Mouse (Mus musculus) forebrain, embryonic 16.5 days (tissue): ENCODE measurements around the gene Cdhr3. TPM values are rescaled to one million over a fixed set of nuclear protein-coding genes. Genes with fewer than 3 reads are reported as not detected.
"Not testable (repeated sequence)": the region's sequence is repeated elsewhere in the genome, so short reads cannot be mapped to it uniquely, and the experiment has no call there.

Source experiments
- ATAC-seq: fragments of 200-750 bp; cut with Nextera tagmentation; 2 replicates; pipeline ENCODE4 v1.8.0; 2017; ENCODE audit warnings: mild to moderate bottlenecking, moderate library complexity
- H3K27ac ChIP-seq: fragments of 300-500 bp; sonication (generic); 2 replicates; pipeline ENCODE4 v1.5.1; 2014; ENCODE audit warnings: low read length, control low read depth
- H3K27me3 ChIP-seq: fragments of 300-500 bp; sonication (generic); replicated peaks from 2 replicates; pipeline ENCODE4 v1.6.1; 2014; ENCODE audit warnings: low read length; ENCODE audit not compliant: control insufficient read depth, insufficient read depth
- H3K36me3 ChIP-seq: fragments of 300-500 bp; sonication (generic); 2 replicates; pipeline ENCODE4 v1.6.1; 2014; ENCODE audit not compliant: control insufficient read depth, insufficient read depth
- H3K4me1 ChIP-seq: fragments of 300-500 bp; sonication (generic); replicated peaks from 2 replicates; pipeline ENCODE4 v1.6.1; 2014; ENCODE audit warnings: low read length; ENCODE audit not compliant: control insufficient read depth, insufficient read depth
- H3K4me2 ChIP-seq: fragments of 300-500 bp; sonication (generic); 2 replicates; pipeline ENCODE4 v1.6.1; 2014; ENCODE audit warnings: mild to moderate bottlenecking, low read length, control low read depth
- H3K4me3 ChIP-seq: fragments of 300-500 bp; sonication (generic); replicated peaks from 2 replicates; pipeline ENCODE4 v1.5.1; 2014; ENCODE audit warnings: mild to moderate bottlenecking, low read length, control low read depth
- H3K9ac ChIP-seq: fragments of 300-500 bp; sonication (generic); replicated peaks from 2 replicates; pipeline ENCODE4 v1.6.1; 2014; ENCODE audit warnings: low read depth, low read length, control low read depth
- H3K9me3 ChIP-seq: fragments of 300-500 bp; sonication (generic); 2 replicates; pipeline ENCODE4 v1.6.1; 2016; ENCODE audit warnings: low read length; ENCODE audit not compliant: control insufficient read depth
- WGBS: fragments of 180-500 bp; shearing (Covaris S2); extraction: QIAGEN DNeasy Blood & Tissue Kit; methylation state at CpG from one replicate; pipeline ENCODE4 v1.1.7; 2014; 5-methylcytosine and 5-hydroxymethylcytosine counted together
- polyA plus RNA-seq: library from polyadenylated mRNA; unstranded; fragments of >200 nt; fragmentation: Nextera tagmentation; extraction: Ambion mirVana; gene quantifications from 2 replicates; pipeline ENCODE4 v1.2.1, GENCODE M21; 2015

Cdhr3 gene
- polyA plus RNA-seq, 1 experiment from 2014 or later: 0.48 TPM

DNA sequence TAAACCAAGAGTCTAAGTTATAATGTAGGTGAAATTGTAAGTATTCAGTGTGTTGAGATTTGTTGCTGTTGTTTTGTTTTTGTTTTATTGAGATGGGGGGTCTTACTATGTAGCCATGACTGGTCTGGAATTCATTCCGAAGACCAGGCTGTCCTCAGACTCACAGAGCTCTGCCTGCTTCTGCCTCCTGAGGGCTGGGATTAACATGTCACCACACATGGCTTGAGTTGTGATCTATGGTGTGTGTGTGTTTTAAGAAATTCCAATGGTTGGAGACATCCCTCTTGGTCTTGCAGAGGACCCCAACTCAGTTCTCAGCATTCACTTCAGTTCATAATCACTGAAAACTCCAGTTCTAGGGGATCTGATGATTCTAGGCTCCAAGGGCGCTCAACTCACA is 85.5 kb downstream of the Cdhr3 start:
- no peaks in the 10 kb centered on the region for H3K36me3 ChIP-seq
- no peak for ATAC-seq
- H3K4me2 ChIP-seq: no peak overlapping the region
- H3K9me3 ChIP-seq: no peaks in the 10 kb centered on the region
- no peaks in the 10 kb centered on the region for H3K27me3 ChIP-seq
- H3K27ac ChIP-seq: no peak overlapping the region
- no peak overlapping the region for H3K9ac ChIP-seq
- 97% methylated on average over 2 of the region's 2 CpGs for WGBS
- no peaks in the 10 kb centered on the region for H3K4me1 ChIP-seq
- no peak overlapping the region for H3K4me3 ChIP-seq

DNA sequence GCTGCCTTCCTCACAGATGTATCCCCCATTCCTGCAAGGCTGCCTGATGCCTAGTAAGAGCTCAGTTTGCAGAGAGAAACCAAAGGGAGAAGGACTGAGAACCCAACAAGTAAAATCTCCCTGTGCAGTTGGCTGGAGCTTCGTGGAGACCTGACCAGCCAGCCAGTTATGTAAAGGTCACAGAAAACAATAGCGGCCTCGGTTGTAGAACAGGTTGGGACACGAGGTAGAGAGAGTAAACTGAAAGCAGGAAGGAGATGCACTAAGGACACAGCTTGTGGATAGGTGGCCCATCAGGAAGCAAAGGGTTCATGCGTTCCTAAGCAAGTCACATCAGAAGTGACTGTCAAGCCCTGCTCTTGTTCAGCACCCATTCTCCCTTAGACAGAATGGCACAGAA is 86.8 kb downstream of the Cdhr3 start:
- Histone ChIP-seq H3K4me2 (no peak overlapping the region), H3K9ac (no peak overlapping the region), H3K9me3 (no peaks in the 10 kb centered on the region), H3K4me3 (no peak overlapping the region), H3K27me3 (no peaks in the 10 kb centered on the region), H3K36me3 (no peaks in the 10 kb centered on the region), H3K4me1 (no peaks in the 10 kb centered on the region), H3K27ac (no peak overlapping the region)
- ATAC-seq: no peak
- WGBS: 80% methylated on average over 5 of the region's 5 CpGs

DNA sequence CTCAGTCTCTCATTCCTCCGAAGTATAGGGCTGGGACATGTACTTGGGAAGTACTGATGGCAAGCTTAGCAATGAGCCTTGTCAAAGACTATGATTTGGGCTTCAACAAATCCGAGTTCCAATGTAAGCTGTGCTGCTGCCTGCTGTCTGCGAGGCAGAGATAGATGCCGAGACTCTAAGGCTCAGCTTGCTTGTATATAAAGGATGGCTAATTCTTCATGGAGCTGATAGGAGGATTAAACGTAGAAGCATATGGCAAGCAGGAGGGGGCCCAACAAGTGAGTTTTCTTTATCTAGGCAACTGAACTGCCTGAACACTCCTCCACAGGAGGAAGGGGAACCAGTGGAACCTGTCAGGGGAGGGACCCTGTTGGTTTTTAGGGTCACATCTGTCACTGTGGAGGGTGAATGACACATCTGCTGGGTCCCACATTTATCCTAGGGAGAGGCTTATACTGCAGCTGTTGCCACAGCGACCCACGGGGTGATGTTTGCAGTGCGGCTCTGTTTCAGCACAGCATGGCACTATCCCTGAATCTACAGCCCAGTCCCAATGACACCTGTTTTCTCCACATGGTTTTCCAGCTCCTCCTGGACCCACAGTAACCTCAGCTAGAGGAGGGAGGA is 89.2 kb downstream of the Cdhr3 start:
- 76% methylated on average over 8 of the region's 8 CpGs for WGBS

DNA sequence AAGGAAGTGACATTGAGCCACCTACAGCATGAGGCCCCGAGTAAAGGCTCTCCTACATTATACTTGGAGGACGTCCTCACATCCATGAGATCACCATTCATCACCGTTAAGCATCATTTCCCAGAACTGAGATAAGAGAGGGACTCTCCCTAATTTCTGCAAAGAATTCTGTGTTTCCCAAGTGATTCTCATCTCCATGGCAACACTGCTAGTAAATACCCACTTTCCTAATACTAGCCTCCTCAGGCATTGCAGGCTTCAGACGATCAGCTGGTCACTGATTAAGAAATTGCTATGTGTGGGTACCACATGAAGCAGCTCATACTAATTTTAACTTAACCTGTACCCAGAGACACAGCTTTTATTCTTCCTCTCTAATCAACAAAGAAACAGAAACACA is 92.3 kb downstream of the Cdhr3 start:
- 61% methylated on average over 4 of the region's 4 CpGs for WGBS
- H3K9me3 ChIP-seq: no peaks in the 10 kb centered on the region
- H3K27ac ChIP-seq: no peak overlapping the region
- H3K36me3 ChIP-seq: no peaks in the 10 kb centered on the region
- no peaks in the 10 kb centered on the region for H3K4me1 ChIP-seq
- ATAC-seq: no peak
- no peaks in the 10 kb centered on the region for H3K27me3 ChIP-seq
- H3K9ac ChIP-seq: no peak overlapping the region
- H3K4me2 ChIP-seq: no peak overlapping the region
- no peak overlapping the region for H3K4me3 ChIP-seq

More for the DNA sequence above, 89.2 kb downstream of the Cdhr3 start:
- Histone ChIP-seq H3K4me1 (no peaks in the 10 kb centered on the region), H3K27me3 (no peaks in the 10 kb centered on the region), H3K27ac (no peak overlapping the region), H3K4me2 (no peak overlapping the region), H3K9ac (no peak overlapping the region), H3K9me3 (no peaks in the 10 kb centered on the region), H3K36me3 (no peaks in the 10 kb centered on the region), H3K4me3 (no peak overlapping the region)
- peak; percentile 50 for ATAC-seq

DNA sequence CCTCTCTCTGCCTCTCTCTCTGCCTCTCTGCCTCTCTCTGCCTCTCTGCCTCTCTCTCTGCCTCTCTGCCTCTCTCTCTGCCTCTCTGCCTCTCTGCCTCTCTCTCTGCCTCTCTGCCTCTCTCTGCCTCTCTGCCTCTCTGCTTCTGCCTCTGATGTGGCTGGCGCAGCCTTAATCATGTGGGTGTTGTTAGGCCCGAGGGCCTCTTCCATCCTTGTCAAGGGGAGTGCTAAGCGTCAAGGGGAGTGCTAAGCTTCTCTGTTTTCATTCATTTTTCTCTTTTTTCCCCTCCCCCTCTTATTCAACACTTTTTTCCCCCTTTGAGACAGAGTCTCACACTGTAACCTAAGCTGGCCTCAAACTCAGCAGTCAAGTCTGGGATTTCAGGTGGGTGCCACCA is 92.9 kb downstream of the Cdhr3 start:
- H3K4me1 ChIP-seq, H3K4me2 ChIP-seq, ATAC-seq, H3K36me3 ChIP-seq, H3K27ac ChIP-seq, H3K27me3 ChIP-seq, H3K9ac ChIP-seq, H3K9me3 ChIP-seq, H3K4me3 ChIP-seq: not testable (repeated sequence)
- 26% methylated on average over 3 of the region's 3 CpGs for WGBS

DNA sequence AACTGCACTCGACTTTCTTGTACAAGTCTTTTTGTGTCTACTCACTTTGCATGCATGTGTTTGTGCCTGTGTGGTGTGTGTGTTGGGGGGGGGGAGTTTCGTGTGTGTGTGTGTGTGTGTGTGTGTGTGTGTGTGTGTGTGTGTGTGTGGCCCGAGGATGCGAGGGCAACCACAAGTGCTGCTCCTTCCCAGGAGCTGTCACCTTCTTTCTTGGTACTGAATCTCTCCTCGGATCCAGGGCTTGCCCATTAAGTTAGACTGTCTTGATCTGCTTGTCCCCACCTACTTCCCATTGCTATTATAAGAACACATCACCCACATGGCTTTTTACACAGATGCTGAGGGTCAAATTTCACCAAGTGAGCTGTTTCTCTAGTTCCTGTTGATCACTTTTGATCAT is 93.9 kb downstream of the Cdhr3 start:
- 82% methylated on average over 5 of the region's 5 CpGs for WGBS
- H3K4me3 ChIP-seq: no peak overlapping the region
- H3K27ac ChIP-seq: no peak overlapping the region
- no peaks in the 10 kb centered on the region for H3K4me1 ChIP-seq
- no peak overlapping the region for H3K9ac ChIP-seq
- no peaks in the 10 kb centered on the region for H3K9me3 ChIP-seq
- no peak overlapping the region for H3K4me2 ChIP-seq
- H3K36me3 ChIP-seq: no peaks in the 10 kb centered on the region
- ATAC-seq: no peak
- H3K27me3 ChIP-seq: no peaks in the 10 kb centered on the region

DNA sequence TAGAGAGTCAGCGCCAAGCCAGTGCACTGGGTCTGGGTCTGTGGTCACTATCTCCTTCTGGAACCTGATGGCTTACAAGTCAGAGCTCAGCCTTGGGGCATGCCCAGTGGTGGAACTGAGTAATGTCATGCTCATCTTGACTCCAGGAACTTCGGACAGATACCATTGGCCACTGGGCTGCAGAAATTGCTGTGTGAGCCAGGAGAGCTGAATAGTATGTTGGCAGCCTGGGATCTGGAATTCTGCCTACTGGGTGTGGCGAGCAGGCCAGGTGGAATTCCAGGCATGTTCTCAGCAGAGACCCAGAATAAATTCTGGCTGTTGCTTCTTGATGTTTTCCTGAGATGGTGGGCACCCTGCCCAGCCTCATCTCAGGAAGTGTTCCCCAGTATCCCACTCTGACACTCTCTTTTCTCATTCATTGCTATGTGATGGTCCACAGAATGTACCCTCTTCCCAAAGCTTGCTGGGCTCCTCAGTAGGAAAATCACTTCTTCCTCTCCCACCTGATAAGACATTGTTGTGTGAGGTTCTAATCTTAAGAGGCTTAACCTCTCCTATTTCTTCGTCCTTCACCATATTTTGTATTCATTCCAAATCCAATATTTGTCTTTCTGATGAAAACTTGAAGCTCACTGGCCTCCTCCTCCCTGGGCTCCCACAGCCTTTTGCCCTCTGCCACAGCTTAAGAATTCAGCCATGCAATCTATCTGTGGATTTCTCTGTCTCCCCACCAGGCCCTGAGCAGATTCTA is 97.4 kb downstream of the Cdhr3 start:
- no peak for ATAC-seq
- Histone ChIP-seq H3K36me3 (no peaks in the 10 kb centered on the region), H3K9me3 (no peaks in the 10 kb centered on the region), H3K4me2 (no peak overlapping the region), H3K9ac (no peak overlapping the region), H3K27me3 (no peaks in the 10 kb centered on the region), H3K4me3 (no peak overlapping the region), H3K27ac (no peak overlapping the region), H3K4me1 (no peaks in the 10 kb centered on the region)
- 76% methylated on average over 4 of the region's 4 CpGs for WGBS

DNA sequence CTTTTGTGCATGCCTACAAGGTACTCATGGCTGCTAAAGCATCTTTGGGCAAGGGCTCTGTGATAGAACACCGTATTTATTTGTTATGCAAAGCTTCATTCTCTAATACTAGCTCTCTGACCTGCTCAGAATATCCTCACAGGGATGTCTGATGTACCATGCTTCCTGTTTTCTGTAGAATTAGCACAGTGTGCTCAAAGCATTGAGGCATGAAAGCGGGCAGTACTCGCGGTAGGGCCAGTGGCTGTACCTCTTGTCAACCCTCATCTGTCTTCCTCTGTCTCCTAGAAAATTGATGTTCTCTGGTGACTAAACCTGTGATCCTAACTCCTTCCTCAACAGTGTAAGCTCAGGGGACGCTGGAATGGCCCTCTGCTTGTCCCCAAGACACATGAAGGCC is 98.6 kb downstream of the Cdhr3 start:
- no peak for ATAC-seq
- no peak overlapping the region for H3K4me2 ChIP-seq
- no peak overlapping the region for H3K4me3 ChIP-seq
- no peak overlapping the region for H3K9ac ChIP-seq
- H3K36me3 ChIP-seq: no peaks in the 10 kb centered on the region
- 82% methylated on average over 5 of the region's 5 CpGs for WGBS
- H3K9me3 ChIP-seq: no peaks in the 10 kb centered on the region
- H3K27ac ChIP-seq: no peak overlapping the region
- no peaks in the 10 kb centered on the region for H3K27me3 ChIP-seq
- no peaks in the 10 kb centered on the region for H3K4me1 ChIP-seq

DNA sequence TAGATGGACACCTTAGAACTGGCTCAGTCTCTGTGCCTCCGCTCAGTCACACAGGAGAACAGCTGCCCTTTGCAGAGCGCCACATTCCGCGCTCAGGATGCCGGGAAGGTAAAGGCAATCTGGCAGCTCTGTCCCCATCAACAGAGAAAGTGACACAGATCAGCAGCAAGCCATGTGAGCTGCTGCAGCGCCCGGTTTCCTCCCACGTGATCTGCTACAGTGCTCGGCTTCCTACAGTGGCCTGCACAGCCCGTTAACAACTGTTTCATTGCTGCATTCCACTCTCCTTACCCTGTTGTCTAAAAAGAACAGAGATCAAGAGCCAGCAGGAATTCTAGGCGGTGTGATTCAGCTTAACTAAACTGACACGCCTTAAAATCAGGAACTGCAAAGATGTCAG is 102.9 kb downstream of the Cdhr3 start:
- H3K27me3 ChIP-seq: no peaks in the 10 kb centered on the region
- no peaks in the 10 kb centered on the region for H3K4me1 ChIP-seq
- no peak overlapping the region for H3K9ac ChIP-seq
- WGBS: 73% methylated on average over 12 of the region's 12 CpGs
- no peak overlapping the region for H3K4me3 ChIP-seq
- no peak; the same call in 1 of the 2 replicates for ATAC-seq
- no peak overlapping the region for H3K27ac ChIP-seq
- H3K36me3 ChIP-seq: no peaks in the 10 kb centered on the region
- H3K4me2 ChIP-seq: no peak overlapping the region
- H3K9me3 ChIP-seq: no peaks in the 10 kb centered on the region
